Mouse (Mus musculus): ENCODE data around the gene Tmem45a. TPM values are rescaled to one million over a fixed set of nuclear protein-coding genes. Genes with fewer than 3 reads are reported as not detected.

The Tmem45a gene
- 1.4 TPM for polyA plus RNA-seq (2017; shearing (Covaris generic))

GRCm38 (mm10) chr16:56885824-56886615, at the start of gene Tmem45a:
Gene Tmem45a, minus strand, starts transcription at chr16:56886166.

GRCm38 (mm10) chr16:56928023-56928422, 42.1 kb upstream of the Tmem45a start, which contains the start of gene Lnp1:
Gene Lnp1, minus strand, starts transcription at chr16:56928061.

GRCm38 (mm10) chr16:56795481-56796139, 90.4 kb downstream of the Tmem45a start, which contains the start of gene Adgrg7:
Gene Adgrg7, minus strand, starts transcription at chr16:56795855.

Other genes with a start within 250 kb of the Tmem45a start
- gene Tfg, start 168.7 kb downstream of the Tmem45a start, polyA plus RNA-seq (2017; shearing (Covaris generic)): 40.1 TPM
- gene Adgrg7, start 90.3 kb downstream of the Tmem45a start, polyA plus RNA-seq (2017; shearing (Covaris generic)): not detected
- gene Lnp1, start 41.9 kb upstream of the Tmem45a start, polyA plus RNA-seq (2017; shearing (Covaris generic)): not detected
- gene Tmem45a2, start 185.2 kb upstream of the Tmem45a start, polyA plus RNA-seq (2017; shearing (Covaris generic)): not detected
- 38.7 TPM for gene Tomm70a, start 235.5 kb upstream of the Tmem45a start, polyA plus RNA-seq (2017; shearing (Covaris generic))

Measured in effector memory CD4-positive, alpha-beta T cell, adult 7 months (primary cell).